Mouse (Mus musculus) inflammation-experienced regulatory T-cells, adult 6 months (primary cell): ENCODE results near the gene Wdr78. TPM values are rescaled to one million over a fixed set of nuclear protein-coding genes. Genes with fewer than 3 reads are reported as not detected.

Experiments used
- polyA plus RNA-seq, 3 experiments: library from polyadenylated mRNA; unstranded; fragments of 100-300 nt; shearing (Covaris generic); gene quantifications; one replicate each; pipeline ENCODE4 v1.2.1; 2017

Wdr78 gene
- polyA plus RNA-seq, 3 experiments from 2014 or later: 1.2 to 2.1 (median 1.4) TPM

Other genes with a start within 250 kb of the Wdr78 start
- under 1 TPM in 1 of 3 experiments, not detected in 2; 0.58 TPM for gene Tctex1d1, start 135.9 kb downstream of the Wdr78 start, polyA plus RNA-seq
- gene Insl5, start 87.7 kb downstream of the Wdr78 start, polyA plus RNA-seq: not detected
- gene Mier1, start 165 bp downstream of the Wdr78 start, polyA plus RNA-seq: 10 to 100 TPM; 67.5 to 88.1 (median 83.0) TPM
- gene Slc35d1, start 100.6 kb upstream of the Wdr78 start, polyA plus RNA-seq: 10 to 100 TPM; 21.1 to 24.4 (median 24.2) TPM
- gene 4921539E11Rik, start 176.3 kb upstream of the Wdr78 start, polyA plus RNA-seq: not detected
- 10 to 100 TPM; 21.6 to 35.0 (median 28.3) TPM for gene Oma1, start 199.3 kb upstream of the Wdr78 start, polyA plus RNA-seq